Mouse (Mus musculus) midbrain, postnatal 0 days (tissue): ENCODE measurements around the gene Nova2. TPM values are rescaled to one million over a fixed set of nuclear protein-coding genes. Genes with fewer than 3 reads are reported as not detected.

Experiments used
- ATAC-seq: fragments of 200-750 bp; cut with Nextera tagmentation; 2 replicates; pipeline ENCODE4 v1.8.0; 2017; ENCODE audit warnings: moderate number of reproducible peaks, mild to moderate bottlenecking, moderate TSS enrichment, moderate library complexity; ENCODE audit not compliant: low FRiP score
- DNase-seq: peaks from one replicate; pipeline ENCODE4 v3.0.0-alpha.2; 2015; ENCODE audit warnings: low spot score
- H3K27ac ChIP-seq: fragments of 300-500 bp; sonication (generic); 2 replicates; pipeline ENCODE4 v1.5.1; 2014; ENCODE audit warnings: low read depth, mild to moderate bottlenecking, low read length, mixed read lengths
- H3K27me3 ChIP-seq: fragments of 300-500 bp; sonication (generic); 2 replicates; pipeline ENCODE4 v1.6.1; 2014; ENCODE audit warnings: low read length, control low read depth, mixed read lengths; ENCODE audit not compliant: insufficient read depth
- H3K36me3 ChIP-seq: fragments of 300-500 bp; sonication (generic); 2 replicates; pipeline ENCODE4 v1.6.1; 2014; ENCODE audit warnings: low read length, control low read depth, mixed read lengths; ENCODE audit not compliant: insufficient read depth
- H3K4me1 ChIP-seq: fragments of 300-500 bp; sonication (generic); 2 replicates; pipeline ENCODE4 v1.6.1; 2014; ENCODE audit warnings: mild to moderate bottlenecking, control low read depth, antibody characterized with exemption, low read length, mixed read lengths; ENCODE audit not compliant: insufficient read depth
- H3K4me2 ChIP-seq: fragments of 300-500 bp; sonication (generic); 2 replicates; pipeline ENCODE4 v1.6.1; 2014; ENCODE audit warnings: low read depth, mild to moderate bottlenecking, low read length, mixed read lengths; ENCODE audit not compliant: poor library complexity, severe bottlenecking
- H3K4me3 ChIP-seq: fragments of 300-500 bp; sonication (generic); 2 replicates; pipeline ENCODE4 v1.5.1; 2014; ENCODE audit warnings: low read depth, mild to moderate bottlenecking, low read length, moderate library complexity
- H3K9ac ChIP-seq: fragments of 300-500 bp; sonication (generic); replicated peaks from 2 replicates; pipeline ENCODE4 v1.6.1; 2014; ENCODE audit warnings: mild to moderate bottlenecking, low read length, moderate library complexity, mixed read lengths; ENCODE audit not compliant: poor library complexity, severe bottlenecking
- H3K9me3 ChIP-seq: fragments of 300-500 bp; sonication (generic); 2 replicates; pipeline ENCODE4 v1.6.1; 2016; ENCODE audit warnings: low read length, control low read depth
- CTCF ChIP-seq: IDR thresholded peaks from 2 replicates; pipeline ENCODE4 v1.5.1; 2016; ENCODE audit warnings: antibody characterized with exemption, mild to moderate bottlenecking
- WGBS: fragments of 180-500 bp; shearing (Covaris S2); extraction: QIAGEN DNeasy Blood & Tissue Kit; methylation state at CpG from one replicate; pipeline ENCODE4 v1.1.7; 2014; 5-methylcytosine and 5-hydroxymethylcytosine counted together
- polyA plus RNA-seq: library from polyadenylated mRNA; unstranded; fragments of >200 nt; fragmentation: Nextera tagmentation; extraction: Ambion mirVana; gene quantifications from 2 replicates; pipeline ENCODE4 v1.2.1, GENCODE M21; 2015
- total RNA-seq: library from RNA; depleted of rRNA; stranded (reverse); fragments of >200 nt; gene quantifications from 2 replicates; pipeline ENCODE4 v1.2.3, GENCODE M21; 2014

Nova2 gene
- total and polyA plus RNA-seq, 2 experiments from 2014 or later = 10.1 to 20.9 TPM

- Histone ChIP-seq H3K4me3 (peak within 1 kb of the TSS; percentile 80), H3K36me3 (peaks cover 22% of the 10 kb centered on the region), H3K27ac (peak within 1 kb of the TSS; percentile 91), H3K9ac (peak within 1 kb of the TSS; percentile 91), H3K27me3 (no peaks in the 10 kb centered on the region), H3K4me1 (peaks cover 14% of the 10 kb centered on the region), H3K4me2 (peak within 1 kb of the TSS; percentile 95), H3K9me3 (no peaks in the 10 kb centered on the region)
- WGBS = under 1% methylated on average over 47 of the region's 90 CpGs
- DNase-seq = peak; percentile 97
- ATAC-seq = peak; percentile 72
- no peak; the same call in 1 of the 2 replicates for TF ChIP-seq CTCF
These were observed 78.4 kb downstream of the Nova2 start, which contains the start of gene Irf2bp1 for GRCm38 (mm10) chr7:19003902-19004630. Gene Irf2bp1, plus strand, starts transcription at chr7:19004044.

- peak; percentile 47 for DNase-seq
- TF ChIP-seq CTCF = no peak
- Histone ChIP-seq H3K4me1 (peaks cover 14% of the 10 kb centered on the region), H3K27ac (peak overlapping the region; percentile 91), H3K36me3 (peaks cover 22% of the 10 kb centered on the region), H3K4me2 (peak overlapping the region; percentile 95), H3K9ac (peak overlapping the region; percentile 91), H3K27me3 (no peaks in the 10 kb centered on the region), H3K4me3 (peak overlapping the region; percentile 80), H3K9me3 (no peaks in the 10 kb centered on the region)
- WGBS = 6% methylated on average over 33 of the region's 34 CpGs
- 0 out of 2 replicates have a peak, but pooled peaks have one; percentile 0 for ATAC-seq
These were observed 79.0 kb downstream of the Nova2 start for GRCm38 (mm10) chr7:19004631-19005079.

GRCm38 (mm10) chr7:19005417-19006121 lies 79.9 kb downstream of the Nova2 start:
- H3K27me3 ChIP-seq = no peaks in the 10 kb centered on the region
- H3K9ac ChIP-seq = peak overlapping the region; percentile 91; the same call in 1 of the 2 replicates
- no peak for TF ChIP-seq CTCF
- peaks cover 21% of the 10 kb centered on the region for H3K36me3 ChIP-seq
- no peaks in the 10 kb centered on the region for H3K9me3 ChIP-seq
- no peak for ATAC-seq
- 79% methylated on average over 34 of the region's 34 CpGs for WGBS
- no peak overlapping the region for H3K27ac ChIP-seq
- no peak for DNase-seq
- H3K4me1 ChIP-seq = peaks cover 14% of the 10 kb centered on the region
- peak overlapping the region; percentile 80; the same call in 1 of the 2 replicates for H3K4me3 ChIP-seq
- H3K4me2 ChIP-seq = peak overlapping the region; percentile 95

- H3K36me3 ChIP-seq = peaks cover 16% of the 10 kb centered on the region
- DNase-seq (peak; percentile 91), ATAC-seq (no peak)
- 9% methylated on average over 12 of the region's 12 CpGs for WGBS
- H3K4me1 ChIP-seq = peaks cover 14% of the 10 kb centered on the region
- H3K27ac ChIP-seq = no peak overlapping the region
- no peaks in the 10 kb centered on the region for H3K27me3 ChIP-seq
- H3K9ac ChIP-seq = no peak overlapping the region
- no peak overlapping the region for H3K4me3 ChIP-seq
- H3K4me2 ChIP-seq = no peak overlapping the region
- peak; percentile 100 for TF ChIP-seq CTCF
- no peaks in the 10 kb centered on the region for H3K9me3 ChIP-seq
These were observed 80.8 kb downstream of the Nova2 start for GRCm38 (mm10) chr7:19006476-19006875.

GRCm38 (mm10) chr7:19007026-19007977 lies 81.6 kb downstream of the Nova2 start:
- no peak for DNase-seq
- Histone ChIP-seq H3K27me3 (no peaks in the 10 kb centered on the region), H3K4me1 (peaks cover 14% of the 10 kb centered on the region), H3K9me3 (no peaks in the 10 kb centered on the region), H3K9ac (no peak overlapping the region), H3K4me2 (no peak overlapping the region), H3K27ac (no peak overlapping the region), H3K4me3 (no peak overlapping the region), H3K36me3 (peaks cover 16% of the 10 kb centered on the region)
- no peak for TF ChIP-seq CTCF
- no peak for ATAC-seq
- WGBS = 84% methylated on average over 13 of the region's 13 CpGs
